Mouse (Mus musculus): ENCODE data around the gene Itpkb.

Itpkb gene

DNA sequence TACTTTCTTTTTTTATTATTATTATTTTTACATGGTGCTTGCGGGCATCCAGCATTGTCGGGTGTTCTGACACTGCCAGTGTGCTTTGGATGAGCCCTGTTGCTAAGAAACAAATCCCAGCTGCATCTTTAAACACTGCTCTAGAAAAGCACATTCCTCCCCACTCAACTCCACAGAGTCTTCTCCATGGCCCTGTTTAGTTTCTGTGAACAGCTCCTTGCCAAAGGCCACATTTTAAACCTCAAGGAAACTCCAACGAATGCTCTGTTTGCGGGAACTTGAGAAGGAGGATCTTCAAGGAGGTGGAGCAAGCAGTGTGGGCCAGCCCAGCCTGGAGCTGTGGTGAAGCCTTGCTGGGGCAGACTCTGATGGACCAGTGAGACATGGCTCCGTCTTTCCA lies 130.4 kb downstream of the Itpkb start:
- DNase-seq (ENCODE audit: low spot score in 2 of 2), result no peak

DNA sequence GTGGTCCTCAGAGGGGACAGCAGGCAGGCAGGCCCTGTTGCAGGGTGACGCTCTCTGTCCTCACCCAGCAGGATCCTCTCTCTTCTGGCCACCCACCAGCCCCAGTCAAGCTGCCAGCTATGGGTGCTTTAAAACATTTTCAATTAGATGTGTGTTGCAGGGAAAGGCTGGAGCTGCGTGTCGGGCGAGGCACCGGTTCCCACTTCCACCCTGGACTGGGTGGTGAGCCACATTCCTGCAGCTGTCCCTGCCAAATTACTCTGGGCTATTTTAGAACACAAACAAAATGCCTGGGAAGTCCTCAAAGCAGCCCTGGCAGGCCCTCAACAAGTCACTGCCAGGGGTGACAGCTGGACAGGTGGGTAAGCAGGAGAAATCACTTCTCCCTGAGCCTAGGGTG lies 132.1 kb downstream of the Itpkb start:
- DNase-seq (ENCODE audit: low spot score in 2 of 2), result no peak

GRCm38 (mm10) chr1:180462983-180463475 lies 132.7 kb downstream of the Itpkb start:
- no peak for DNase-seq (ENCODE audit: low spot score in 2 of 2)

DNA sequence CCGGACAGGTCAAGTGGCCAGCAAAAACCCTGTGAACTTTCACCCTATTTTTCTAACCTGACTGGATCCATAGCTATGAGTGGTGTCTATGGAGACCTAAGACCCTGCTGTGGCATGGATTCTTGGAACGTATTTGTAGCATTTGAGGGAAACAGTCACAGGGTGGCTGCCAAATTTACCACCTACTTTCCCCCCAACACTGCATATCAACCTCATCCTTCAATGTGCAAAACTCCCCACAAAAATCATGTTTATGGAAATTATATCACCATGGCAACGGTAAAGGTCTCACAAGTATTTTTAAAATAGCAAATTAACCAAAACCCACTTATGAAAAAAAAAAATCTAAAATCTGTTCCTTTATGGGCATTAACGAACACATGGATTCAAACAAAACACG lies 134.1 kb downstream of the Itpkb start:
- DNase-seq (ENCODE audit: low spot score in 2 of 2), result no peak

DNA sequence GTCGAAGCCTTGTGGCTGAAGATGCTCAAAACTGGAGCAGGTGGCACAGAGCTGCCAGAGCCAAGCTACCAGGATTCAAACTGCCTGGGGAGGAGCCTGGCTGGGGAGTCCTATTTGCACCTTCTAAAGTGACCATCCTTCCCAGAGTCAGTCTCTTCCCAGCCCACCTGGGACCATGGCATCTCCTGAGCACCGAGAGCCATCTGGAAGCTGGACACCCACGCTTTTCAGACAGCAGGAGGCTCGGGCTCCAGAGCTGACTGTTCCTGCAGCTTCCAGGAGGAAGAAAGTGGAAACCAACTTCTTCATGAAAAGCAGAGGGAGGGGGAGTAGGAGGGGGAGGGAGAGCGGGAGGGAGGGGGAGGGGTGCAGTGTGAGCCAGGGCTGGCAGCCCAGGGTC lies 135.3 kb downstream of the Itpkb start:
- no peak for DNase-seq (ENCODE audit: low spot score in 2 of 2)

DNA sequence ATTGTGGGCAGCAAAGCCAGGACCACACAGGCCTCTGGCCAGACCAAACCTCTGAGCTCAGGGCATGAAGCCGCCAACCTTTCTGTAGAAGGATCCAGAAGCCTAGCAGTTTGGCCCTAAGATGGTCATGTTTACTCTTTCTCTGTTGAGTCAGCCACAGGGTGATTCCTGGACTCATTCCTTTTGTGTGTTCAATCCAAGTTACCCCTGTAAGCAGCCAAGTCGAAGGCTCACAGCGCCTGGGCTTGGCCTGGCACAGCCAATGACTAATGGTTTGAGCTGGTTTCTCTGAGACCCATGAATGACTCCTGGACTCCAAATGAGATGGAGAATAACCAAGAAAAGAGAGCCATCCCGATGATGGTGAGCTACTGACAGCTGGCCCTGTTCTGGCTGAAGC lies 137.7 kb downstream of the Itpkb start:
- DNase-seq (ENCODE audit: low spot score in 2 of 2), result no peak

GRCm38 (mm10) chr1:180473566-180473965 lies 143.3 kb downstream of the Itpkb start:
- DNase-seq (ENCODE audit: low spot score in 2 of 2), result no peak
